ENCODE assay signal across 9 mouse cellular contexts in the genomic region with DNA sequence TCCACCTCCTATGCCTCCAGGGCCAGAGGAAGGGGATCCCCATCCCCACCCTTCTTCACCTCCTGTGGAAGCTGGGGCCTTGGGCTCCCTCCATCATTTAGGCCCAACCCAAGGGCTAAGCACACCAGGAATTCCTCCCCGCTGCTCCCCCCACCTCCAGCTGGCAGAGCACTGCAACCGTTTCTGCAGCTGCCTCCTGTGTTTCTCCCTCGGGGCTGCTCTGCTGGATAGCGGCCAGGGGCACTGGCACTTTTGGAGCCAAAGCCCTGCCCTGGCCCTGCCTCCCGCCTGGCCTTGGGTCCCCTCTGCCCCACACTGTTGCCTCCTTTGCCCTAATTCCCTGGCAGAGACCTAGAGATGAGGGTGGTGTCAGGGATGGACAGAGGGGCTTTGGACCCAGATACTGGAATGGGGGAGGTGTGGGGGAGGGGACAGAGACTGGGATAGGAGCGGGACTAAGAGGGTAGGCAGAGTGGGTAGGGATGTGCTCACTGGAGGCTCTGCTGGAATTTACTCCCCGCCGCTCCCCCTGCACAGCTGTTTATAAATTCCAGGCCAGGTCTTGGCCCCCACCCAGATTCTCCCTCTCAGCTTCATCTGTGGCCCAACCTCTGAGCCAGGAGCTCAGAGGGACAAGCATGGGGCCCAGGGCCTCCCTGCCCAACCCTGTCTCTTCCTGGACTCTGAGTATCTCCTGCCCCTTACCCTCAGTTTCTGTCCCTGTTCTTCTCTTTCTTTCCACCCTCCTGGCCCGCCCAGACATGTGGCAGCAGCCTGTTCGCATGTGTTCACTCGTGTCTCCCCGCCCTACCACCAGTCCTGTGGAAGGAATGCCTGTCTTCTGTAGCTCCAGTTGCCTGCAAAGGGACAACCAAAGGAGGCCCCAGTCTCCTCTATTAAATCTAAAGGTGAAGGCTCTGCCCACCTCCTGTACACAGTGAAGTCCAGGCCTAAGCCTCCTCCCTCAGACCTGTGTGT. TPM values are rescaled to one million over a fixed set of nuclear protein-coding genes. Genes with fewer than 3 reads are reported as not detected.
DNase-seq lines count a peak whose midpoint lies in the region; ATAC-seq and TF ChIP-seq lines count a peak whose summit lies in the region.
"Had no signal": no experiment of that assay in that cellular context is flagged by ENCODE, and none has a peak within 500 bp of the region (broad histone marks: within the 10 kb centered on the region; RNA-seq: fewer than 3 reads in every experiment).

No protein-coding gene starts in this region.

- no peaks in the 10 kb centered on the region for H3K36me3 ChIP-seq in forebrain, embryonic 15.5 days
- no peaks in the 10 kb centered on the region for H3K36me3 ChIP-seq in testis, adult 2 months (ENCODE audit: control insufficient read depth, insufficient read depth, low read length)

- H3K9ac ChIP-seq in forebrain, embryonic 15.5 days (replicated peaks): no peak overlapping the region
- H3K9ac ChIP-seq: liver, embryonic 14.5 days had no signal

- ATAC-seq in forebrain, embryonic 15.5 days (replicated peaks): peak; percentile 55
- peak; percentile 58 for ATAC-seq in megakaryocyte-erythroid progenitor cell, adult 5-6 weeks (replicated peaks; ENCODE audit: low FRiP score, low TSS enrichment, poor library complexity, severe bottlenecking)

- H3K4me2 ChIP-seq in forebrain, embryonic 15.5 days (replicated peaks): no peak overlapping the region

- TF ChIP-seq POLR2A in testis, adult 2 months (IDR thresholded peaks at IDR 0.05; ENCODE audit: control insufficient read depth, low read depth, low read length): no peak

- 36% methylated on average over 12 of the region's 12 CpGs for WGBS in forebrain, embryonic 15.5 days

- no peaks in the 10 kb centered on the region for H3K9me3 ChIP-seq in forebrain, embryonic 15.5 days

- TF ChIP-seq CTCF in testis, adult 2 months (IDR thresholded peaks at IDR 0.05; ENCODE audit: control insufficient read depth, insufficient read depth, insufficient replicate concordance, low read depth, low read length): no peak

- peak overlapping the region; percentile 19; the same call in 1 of the 2 replicates for H3K27ac ChIP-seq in forebrain, embryonic 15.5 days (replicated peaks)
- peak overlapping the region; percentile 56 for H3K27ac ChIP-seq in testis, adult 2 months (ENCODE audit: control insufficient read depth, insufficient read depth, low read depth, low read length)
- H3K27ac ChIP-seq: liver, embryonic 14.5 days had no signal

- no peak overlapping the region for H3K4me3 ChIP-seq in forebrain, embryonic 15.5 days
- H3K4me3 ChIP-seq in testis, adult 2 months (ENCODE audit: control insufficient read depth, low read depth, low read length): no peak overlapping the region

- intact Hi-C loops in heart, postnatal 36 days (cut with DNase I): loop anchor here (1.0 kb wide), 1 partner anchor 28 kb away; no protein-coding TSS in a partner anchor

- peak; percentile 76 to 80 for DNase-seq in right cerebral cortex, postnatal 10 days (ENCODE audit: low spot score in 2 of 2)
- DNase-seq in right cerebral cortex, adult 18-20 months: no peak
- peak; percentile 90 to 92 for DNase-seq in heart, postnatal 36 days
- DNase-seq in layer of hippocampus, postnatal 10 days (ENCODE audit: low spot score in 2 of 2): peak; percentile 70 to 78
- DNase-seq in thymus, postnatal 0 days (ENCODE audit: low spot score): no peak

- H3K27me3 ChIP-seq in forebrain, embryonic 15.5 days: no peaks in the 10 kb centered on the region
- no peaks in the 10 kb centered on the region for H3K27me3 ChIP-seq in testis, adult 2 months (ENCODE audit: control insufficient read depth, insufficient read depth, low read length)

- peaks cover 18% of the 10 kb centered on the region for H3K4me1 ChIP-seq in forebrain, embryonic 15.5 days
- peaks cover 16% of the 10 kb centered on the region for H3K4me1 ChIP-seq in testis, adult 2 months (ENCODE audit: control insufficient read depth, insufficient read depth, low read length)

RNA-seq across cellular contexts. Expression of a gene that starts 4.8 kb away (rescaled TPM):
- polyA plus RNA-seq in forebrain, embryonic 15.5 days (2015; fragmentation: Nextera tagmentation; extraction: Ambion mirVana): 3.7 and 5.0 TPM in 2 replicates
- total RNA-seq in heart, postnatal 36 days (2021): 100 to 1,000 TPM in 1 of 2 experiments, 10 to 100 TPM in 1; 93.1 to 131 TPM
- 10 to 100 TPM in 1 of 2 experiments, 1 to 10 TPM in 1; 8.6 to 14.0 TPM for total RNA-seq in layer of hippocampus, postnatal 10 days (2021)
- 2.7 and 3.3 TPM in 2 replicates for total RNA-seq in megakaryocyte-erythroid progenitor cell, adult 5-6 weeks (2014; fragmentation: Nextera tagmentation)
- 1.4 and 1.5 TPM in 2 replicates for total RNA-seq in megakaryocyte-erythroid progenitor cell, adult 5-6 weeks (2017)
- 3.0 and 3.5 TPM in 2 replicates for polyA plus RNA-seq in testis, adult 2 months (2012; rRNA removed)
- 5.1 and 6.5 TPM in 2 replicates for polyA plus RNA-seq in thymus, postnatal 0 days (2015; fragmentation: Nextera tagmentation; extraction: Ambion mirVana)

RNA-seq across cellular contexts. Expression of a gene that starts 16.7 kb away (rescaled TPM):
- polyA plus RNA-seq in forebrain, embryonic 15.5 days (2015; fragmentation: Nextera tagmentation; extraction: Ambion mirVana): 144 and 150 TPM in 2 replicates
- 100 to 1,000 TPM; 137 to 141 TPM for total RNA-seq in heart, postnatal 36 days (2021)
- total RNA-seq in layer of hippocampus, postnatal 10 days (2021): 100 to 1,000 TPM; 126 to 135 TPM
- 117 and 138 TPM in 2 replicates for total RNA-seq in megakaryocyte-erythroid progenitor cell, adult 5-6 weeks (2014; fragmentation: Nextera tagmentation)
- total RNA-seq in megakaryocyte-erythroid progenitor cell, adult 5-6 weeks (2017): 260 and 313 TPM in 2 replicates
- polyA plus RNA-seq in testis, adult 2 months (2012; rRNA removed): 57.2 and 81.1 TPM in 2 replicates
- 273 and 293 TPM in 2 replicates for polyA plus RNA-seq in thymus, postnatal 0 days (2015; fragmentation: Nextera tagmentation; extraction: Ambion mirVana)

RNA-seq across cellular contexts. Expression of a gene that starts 40.4 kb away (rescaled TPM):
- 1,503 and 1,574 TPM in 2 replicates for polyA plus RNA-seq in forebrain, embryonic 15.5 days (2015; fragmentation: Nextera tagmentation; extraction: Ambion mirVana)
- total RNA-seq in heart, postnatal 36 days (2021): 100 to 1,000 TPM; 169 to 178 TPM
- total RNA-seq in layer of hippocampus, postnatal 10 days (2021): 1,000 to 10,000 TPM; 1,327 to 1,522 TPM
- total RNA-seq in megakaryocyte-erythroid progenitor cell, adult 5-6 weeks (2014; fragmentation: Nextera tagmentation): 280 and 304 TPM in 2 replicates
- total RNA-seq in megakaryocyte-erythroid progenitor cell, adult 5-6 weeks (2017): 47.7 and 76.3 TPM in 2 replicates
- polyA plus RNA-seq in testis, adult 2 months (2012; rRNA removed): 409 and 443 TPM in 2 replicates
- polyA plus RNA-seq in thymus, postnatal 0 days (2015; fragmentation: Nextera tagmentation; extraction: Ambion mirVana): 550 and 586 TPM in 2 replicates

Comparison
In these comparisons a context has a peak if more than half of its experiments do, and no peak if none do; other contexts are left out.
1. DNase-seq: peak in right cerebral cortex, postnatal 10 days (2 of 2), heart, postnatal 36 days (2 of 2) and layer of hippocampus, postnatal 10 days (2 of 2); none in right cerebral cortex, adult 18-20 months (single experiment) and thymus, postnatal 0 days (single experiment).
2. RNA of a gene that starts 4.8 kb away (total RNA-seq): 93.1 to 131 TPM in heart, postnatal 36 days; 8.6 to 14.0 TPM in layer of hippocampus, postnatal 10 days and 1.4 to 3.3 TPM in megakaryocyte-erythroid progenitor cell, adult 5-6 weeks; every median in the first group is over 4 times any median in the second.
3. RNA of a gene that starts 40.4 kb away (total RNA-seq): 1,327 to 1,522 TPM in layer of hippocampus, postnatal 10 days; 47.7 to 304 TPM in megakaryocyte-erythroid progenitor cell, adult 5-6 weeks and 169 to 178 TPM in heart, postnatal 36 days; every median in the first group is over 4 times any median in the second.